Mouse (Mus musculus) stomach, postnatal 0 days (tissue): Measurements from ENCODE around the gene Mettl26. TPM values are rescaled to one million over a fixed set of nuclear protein-coding genes. Genes with fewer than 3 reads are reported as not detected.

Source experiments
- ATAC-seq: fragments of 200-750 bp; cut with Nextera tagmentation; 2 replicates; pipeline ENCODE4 v1.8.0; 2017; ENCODE audit not compliant: low FRiP score, low TSS enrichment
- DNase-seq: peaks from one replicate; pipeline ENCODE4 v3.0.0-alpha.2; 2016; ENCODE audit warnings: low spot score
- H3K27ac ChIP-seq: fragments of 300-500 bp; sonication (generic); replicated peaks from 2 replicates; pipeline ENCODE4 v1.5.1; 2014; ENCODE audit warnings: mild to moderate bottlenecking, control low read depth
- H3K27me3 ChIP-seq: fragments of 300-500 bp; sonication (generic); 2 replicates; pipeline ENCODE4 v1.6.1; 2014; ENCODE audit warnings: low read length; ENCODE audit not compliant: control insufficient read depth, insufficient read depth
- H3K36me3 ChIP-seq: fragments of 300-500 bp; sonication (generic); 2 replicates; pipeline ENCODE4 v1.6.1; 2014; ENCODE audit warnings: low read length, mixed read lengths; ENCODE audit not compliant: control insufficient read depth, insufficient read depth
- H3K4me1 ChIP-seq: fragments of 300-500 bp; sonication (generic); replicated peaks from 2 replicates; pipeline ENCODE4 v1.6.1; 2014; ENCODE audit warnings: antibody characterized with exemption; ENCODE audit not compliant: control insufficient read depth, insufficient read depth
- H3K4me2 ChIP-seq: fragments of 300-500 bp; sonication (generic); replicated peaks from 2 replicates; pipeline ENCODE4 v1.6.1; 2014; ENCODE audit warnings: low read depth, mild to moderate bottlenecking, control low read depth, moderate library complexity
- H3K4me3 ChIP-seq: fragments of 300-500 bp; sonication (generic); 2 replicates; pipeline ENCODE4 v1.5.1; 2014; ENCODE audit warnings: low read depth, low read length, control low read depth
- H3K9ac ChIP-seq: fragments of 300-500 bp; sonication (generic); 2 replicates; pipeline ENCODE4 v1.6.1; 2014; ENCODE audit warnings: mild to moderate bottlenecking, low read length, control low read depth, mixed read lengths
- H3K9me3 ChIP-seq: fragments of 300-500 bp; sonication (generic); 2 replicates; pipeline ENCODE4 v1.6.1; 2016; ENCODE audit warnings: low read length; ENCODE audit not compliant: control insufficient read depth
- CTCF ChIP-seq: IDR thresholded peaks from 2 replicates; pipeline ENCODE4 v1.5.1; 2016; ENCODE audit warnings: antibody characterized with exemption, low read depth, mild to moderate bottlenecking, moderate library complexity
- EP300 ChIP-seq: optimal IDR thresholded peaks from 2 replicates; pipeline ENCODE3; 2016; ENCODE audit warnings: antibody characterized with exemption
- WGBS: fragments of 180-500 bp; shearing (Covaris S2); extraction: QIAGEN DNeasy Blood & Tissue Kit; methylation state at CpG from one replicate; pipeline ENCODE4 v1.1.7; 2014; 5-methylcytosine and 5-hydroxymethylcytosine counted together
- polyA plus RNA-seq: library from polyadenylated mRNA; unstranded; fragments of >200 nt; fragmentation: Nextera tagmentation; extraction: Ambion mirVana; gene quantifications from 2 replicates; pipeline ENCODE4 v1.2.1, GENCODE M21; 2015

Gene Mettl26
- polyA plus RNA-seq, 1 experiment from 2014 or later = 52.9 TPM

- Histone ChIP-seq H3K36me3 (no peaks in the 10 kb centered on the region), H3K9me3 (no peaks in the 10 kb centered on the region), H3K27ac (no peak overlapping the region), H3K4me3 (no peak overlapping the region), H3K9ac (no peak overlapping the region), H3K27me3 (no peaks in the 10 kb centered on the region), H3K4me1 (no peaks in the 10 kb centered on the region), H3K4me2 (no peak overlapping the region)
- WGBS = 84% methylated on average over 2 of the region's 2 CpGs
- DNase-seq (no peak), ATAC-seq (no peak)
- TF ChIP-seq EP300 (no peak), CTCF (no peak)
These were observed 32.8 kb downstream of the Mettl26 start for GRCm38 (mm10) chr17:25907640-25908039.

GRCm38 (mm10) chr17:25911816-25912215 lies 36.9 kb downstream of the Mettl26 start:
- Histone ChIP-seq H3K27ac (no peak overlapping the region), H3K36me3 (no peaks in the 10 kb centered on the region), H3K4me3 (no peak overlapping the region), H3K27me3 (no peaks in the 10 kb centered on the region), H3K4me2 (no peak overlapping the region), H3K9ac (no peak overlapping the region), H3K9me3 (no peaks in the 10 kb centered on the region), H3K4me1 (no peaks in the 10 kb centered on the region)
- ATAC-seq = peak; percentile 63
- DNase-seq = peak; percentile 45
- WGBS = 73% methylated on average over 4 of the region's 4 CpGs
- TF ChIP-seq CTCF (no peak), EP300 (no peak)

- no peaks in the 10 kb centered on the region for H3K27me3 ChIP-seq
- H3K36me3 ChIP-seq = no peaks in the 10 kb centered on the region
- DNase-seq (no peak), ATAC-seq (no peak)
- 81% methylated on average over 14 of the region's 14 CpGs for WGBS
- no peak overlapping the region for H3K9ac ChIP-seq
- no peaks in the 10 kb centered on the region; the same call in none of the 2 replicates for H3K4me1 ChIP-seq
- no peak overlapping the region for H3K4me3 ChIP-seq
- H3K27ac ChIP-seq = peak overlapping the region; percentile 35; the same call in 1 of the 2 replicates
- H3K4me2 ChIP-seq = no peak overlapping the region
- H3K9me3 ChIP-seq = no peaks in the 10 kb centered on the region
- TF ChIP-seq CTCF (no peak), EP300 (no peak)
These were observed 38.5 kb downstream of the Mettl26 start for GRCm38 (mm10) chr17:25913186-25913876.

GRCm38 (mm10) chr17:25913877-25914275 lies 39.0 kb downstream of the Mettl26 start:
- Histone ChIP-seq H3K4me1 (no peaks in the 10 kb centered on the region; the same call in none of the 2 replicates), H3K4me3 (no peak overlapping the region), H3K27me3 (no peaks in the 10 kb centered on the region), H3K36me3 (no peaks in the 10 kb centered on the region), H3K9ac (no peak overlapping the region), H3K27ac (peak overlapping the region; percentile 35; the same call in 1 of the 2 replicates), H3K9me3 (no peaks in the 10 kb centered on the region), H3K4me2 (no peak overlapping the region)
- TF ChIP-seq EP300 = no peak
- TF ChIP-seq CTCF = no peak
- DNase-seq (no peak), ATAC-seq (no peak)
- WGBS = 79% methylated on average over 1 of the region's 1 CpGs

- Histone ChIP-seq H3K4me2 (no peak overlapping the region), H3K27ac (0 out of 2 replicates have a peak overlapping the region, but pooled peaks have one; percentile 30), H3K36me3 (no peaks in the 10 kb centered on the region), H3K27me3 (no peaks in the 10 kb centered on the region), H3K9ac (no peak overlapping the region), H3K4me3 (no peak overlapping the region), H3K9me3 (no peaks in the 10 kb centered on the region), H3K4me1 (no peaks in the 10 kb centered on the region; the same call in none of the 2 replicates)
- ATAC-seq = no peak
- no peak for TF ChIP-seq EP300
- no peak for TF ChIP-seq CTCF
- DNase-seq = no peak
- 70% methylated on average over 4 of the region's 4 CpGs for WGBS
These were observed 39.4 kb downstream of the Mettl26 start for GRCm38 (mm10) chr17:25914295-25914694.

GRCm38 (mm10) chr17:25916931-25917647 lies 42.2 kb downstream of the Mettl26 start:
- no peaks in the 10 kb centered on the region for H3K9me3 ChIP-seq
- no peaks in the 10 kb centered on the region for H3K36me3 ChIP-seq
- H3K27ac ChIP-seq = peak overlapping the region; percentile 77
- peak overlapping the region; percentile 96; the same call in 1 of the 2 replicates for H3K4me2 ChIP-seq
- H3K9ac ChIP-seq = no peak overlapping the region
- ATAC-seq (no peak), DNase-seq (peak; percentile 71)
- no peaks in the 10 kb centered on the region; the same call in none of the 2 replicates for H3K4me1 ChIP-seq
- TF ChIP-seq EP300 (no peak), CTCF (no peak)
- H3K27me3 ChIP-seq = no peaks in the 10 kb centered on the region
- no peak overlapping the region for H3K4me3 ChIP-seq
- WGBS = 44% methylated on average over 8 of the region's 8 CpGs
